Mouse (Mus musculus) left cerebral cortex, adult 8-10 months (tissue): ENCODE results near the gene Smad5. TPM values are rescaled to one million over a fixed set of nuclear protein-coding genes. Genes with fewer than 3 reads are reported as not detected.

Source experiments
- DNase-seq, 2 experiments: peaks; one replicate each; pipeline ENCODE4 v3.0.0; 2022; ENCODE audit warnings: low spot score in 2 of 2
- total RNA-seq, 4 experiments: library from RNA; stranded (reverse); gene quantifications; 2 replicates each; pipeline ENCODE4 v1.2.4; 2022

Smad5 gene
- total RNA-seq, 4 experiments from 2014 or later, result 23.7 to 25.7 (median 23.8) TPM

DNA sequence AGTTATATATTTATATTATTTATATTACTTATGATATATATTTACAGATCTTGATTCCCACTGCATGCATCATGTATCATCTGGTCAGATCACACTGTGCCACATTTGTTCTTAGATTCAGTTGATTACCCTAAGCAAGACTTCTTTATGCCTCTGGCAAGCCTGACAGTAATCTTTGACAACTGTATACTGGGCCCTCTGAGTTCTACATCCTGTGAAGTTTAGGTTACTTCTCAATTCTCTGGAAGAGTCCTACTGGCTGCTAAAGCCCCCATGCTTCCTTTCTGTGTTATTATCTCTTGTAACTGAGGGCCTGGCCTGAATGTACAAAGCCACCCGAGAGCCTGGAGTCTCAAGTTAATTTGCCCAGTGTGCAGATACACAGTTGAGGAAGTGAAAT is 1.8 kb upstream of the Smad5 start:
- DNase-seq, result no peak

GRCm38 (mm10) chr13:56701924-56702323 is 886 bp upstream of the Smad5 start:
- no peak for DNase-seq

DNA sequence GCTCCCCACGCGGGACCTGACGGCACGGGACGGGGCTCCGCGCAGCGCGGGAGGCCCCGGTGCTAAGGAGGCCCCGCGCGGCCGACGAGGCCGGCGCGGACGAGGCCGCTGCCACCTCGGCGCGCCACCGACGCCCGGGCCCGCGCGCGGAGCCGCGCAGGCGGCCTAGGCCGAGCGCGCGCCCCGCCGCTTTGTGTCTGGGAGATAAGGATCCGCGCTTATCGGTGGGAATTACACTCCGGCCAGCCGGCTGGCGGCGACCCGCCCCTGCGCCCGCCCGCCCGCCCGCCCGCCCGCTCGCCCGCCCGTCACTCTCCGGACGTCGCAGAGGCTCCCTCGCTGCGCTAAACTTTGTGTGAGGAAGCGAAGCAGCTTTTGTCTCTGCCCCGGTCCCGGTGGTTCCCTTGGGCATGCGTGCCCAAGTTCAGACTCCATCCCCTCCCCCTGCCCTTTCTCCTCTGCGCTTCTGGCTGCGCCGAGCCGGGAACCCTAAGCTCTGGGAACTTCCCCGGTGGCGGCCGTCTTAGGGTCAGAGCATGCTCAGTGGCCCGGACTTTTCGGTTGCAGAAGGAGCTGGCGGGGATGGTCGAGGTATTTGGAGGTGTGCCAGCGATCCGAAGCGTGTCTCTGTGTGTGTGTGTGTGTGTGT is 536 bp downstream of the Smad5 start:
- peak; percentile 21 to 45 for DNase-seq

DNA sequence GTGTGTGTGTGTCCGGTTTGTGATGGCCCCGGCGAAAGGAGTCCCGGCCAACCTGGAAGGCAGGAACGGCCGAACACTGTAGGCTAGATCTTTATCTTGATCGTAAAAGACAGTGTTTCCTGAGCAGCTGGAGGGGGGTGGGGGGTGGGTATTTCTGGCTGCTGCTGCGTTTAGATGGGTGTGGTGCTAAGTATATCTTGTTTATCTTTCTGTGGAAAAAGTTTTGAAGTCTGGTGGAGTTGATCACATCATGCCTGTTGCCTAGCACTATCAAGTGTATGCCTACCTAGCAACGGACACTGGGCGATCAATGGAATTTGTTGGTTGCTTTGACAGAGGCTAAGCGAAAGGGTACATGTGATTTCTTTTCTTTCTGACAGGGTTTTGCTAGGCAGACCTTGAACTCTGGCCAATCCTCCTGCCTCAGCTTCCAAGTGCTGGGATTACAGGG is 1.1 kb downstream of the Smad5 start:
- no peak for DNase-seq

- no peak for DNase-seq
Observed at GRCm38 (mm10) chr13:56704596-56704995, 1.8 kb downstream of the Smad5 start.

DNA sequence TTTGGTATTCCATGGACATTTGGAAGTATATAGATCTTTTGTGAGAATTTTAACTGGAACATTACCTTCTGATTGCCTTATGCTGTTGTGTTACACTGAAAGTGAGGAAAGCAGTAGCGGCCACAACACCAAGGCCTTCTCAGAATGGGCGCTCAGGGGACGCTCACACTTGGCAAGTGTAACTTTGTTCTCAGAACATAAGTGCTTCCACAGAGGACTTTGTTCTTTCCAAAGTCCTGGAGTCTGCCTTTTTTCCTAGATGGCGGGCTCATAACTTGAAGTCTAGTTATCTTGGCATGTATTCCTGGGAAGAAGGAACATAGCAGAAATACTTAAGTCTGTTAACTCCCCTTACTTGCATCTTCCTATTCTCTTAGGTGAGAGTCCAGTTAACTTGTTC is 4.3 kb downstream of the Smad5 start:
- no peak for DNase-seq

DNA sequence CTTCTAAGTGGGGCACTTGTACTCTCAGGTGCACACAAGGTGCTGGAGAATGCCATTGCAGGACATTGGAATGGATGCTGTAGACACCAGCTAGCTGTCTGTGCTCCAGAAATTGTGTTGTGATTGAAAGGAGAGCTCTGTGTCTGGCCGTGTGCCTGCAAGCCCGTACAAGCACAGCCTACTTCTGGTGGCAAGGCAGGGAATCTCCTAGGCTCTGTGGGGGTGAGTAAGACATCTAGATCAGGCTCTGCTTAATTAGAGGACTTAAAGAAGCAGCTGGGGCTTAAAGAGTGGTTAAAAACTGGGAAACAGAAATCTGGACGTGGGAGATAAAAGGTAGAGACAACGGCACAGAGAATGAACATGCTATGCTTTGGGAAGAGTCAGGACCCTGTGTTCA is 4.8 kb downstream of the Smad5 start:
- no peak for DNase-seq

DNA sequence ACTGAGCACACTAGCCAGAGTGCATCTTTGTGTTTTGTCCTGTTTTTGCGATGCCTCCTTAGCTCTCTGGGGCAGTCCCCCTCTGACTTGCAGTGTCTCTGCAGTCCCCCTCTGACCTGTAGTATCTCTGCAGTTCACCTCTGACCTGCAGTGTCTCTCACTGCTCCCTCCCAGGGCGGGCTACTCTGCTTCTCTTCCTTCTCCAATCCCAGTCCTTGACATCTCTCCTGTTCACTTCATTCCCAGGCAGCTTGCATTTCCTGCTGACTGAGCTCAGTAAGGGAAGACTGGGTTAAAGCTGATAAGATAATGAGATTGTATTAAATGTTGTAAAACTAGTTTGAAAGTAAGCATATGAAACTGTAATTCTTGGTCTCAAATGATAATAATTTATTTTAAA is 7.8 kb downstream of the Smad5 start:
- DNase-seq, result no peak

- no peak for DNase-seq
Observed at GRCm38 (mm10) chr13:56712221-56712620, 9.4 kb downstream of the Smad5 start.

GRCm38 (mm10) chr13:56726551-56726950 is 23.7 kb downstream of the Smad5 start:
- DNase-seq, result no peak

DNA sequence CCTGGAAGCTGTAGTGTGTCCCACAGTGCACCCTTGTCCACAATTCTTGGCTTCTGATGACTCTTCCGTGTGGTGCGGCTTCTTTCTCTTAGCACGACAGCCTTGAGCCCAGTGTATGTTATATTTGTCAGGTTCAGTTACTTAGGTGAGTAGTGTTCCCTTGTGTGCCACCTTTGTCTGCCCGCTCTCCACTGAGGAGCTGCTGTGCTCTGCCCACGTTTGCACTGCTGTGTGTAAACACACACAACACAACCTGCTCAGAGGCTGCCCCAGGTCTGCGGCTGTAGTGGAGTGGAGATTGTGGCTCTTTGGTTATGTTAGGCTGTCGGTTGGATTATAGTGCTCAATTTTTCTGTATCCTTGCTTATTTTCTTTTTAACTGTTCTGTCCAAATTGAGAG is 26.2 kb downstream of the Smad5 start:
- no peak for DNase-seq

- DNase-seq, result no peak
Observed at GRCm38 (mm10) chr13:56734617-56735016, 31.8 kb downstream of the Smad5 start.

GRCm38 (mm10) chr13:56735212-56735875 is 32.5 kb downstream of the Smad5 start:
- DNase-seq, result no peak

GRCm38 (mm10) chr13:56739556-56739955 is 36.7 kb downstream of the Smad5 start:
- DNase-seq, result no peak

- no peak for DNase-seq
Observed at GRCm38 (mm10) chr13:56740496-56740895, 37.7 kb downstream of the Smad5 start.

DNA sequence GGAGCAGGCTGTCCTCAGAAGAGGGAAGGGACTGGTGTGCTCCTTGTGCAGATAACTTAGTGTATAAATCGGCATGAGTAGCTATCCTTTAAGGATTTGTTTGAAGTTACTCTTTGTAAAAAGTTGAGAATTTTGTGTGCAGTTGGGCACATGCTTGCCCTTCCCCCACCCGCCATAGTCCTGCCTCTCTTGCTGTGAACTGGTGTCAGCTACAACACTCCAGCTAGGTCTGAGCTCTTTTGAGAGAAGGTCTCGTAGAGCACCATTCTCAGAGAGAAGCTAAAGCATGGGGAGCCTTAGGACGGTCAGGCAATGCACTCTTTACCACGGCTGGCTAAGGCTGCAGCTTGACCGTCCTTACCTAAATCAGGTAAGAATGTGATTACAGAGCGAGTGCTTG is 38.9 kb downstream of the Smad5 start:
- DNase-seq, result no peak

GRCm38 (mm10) chr13:56742325-56742901 is 39.6 kb downstream of the Smad5 start:
- no peak for DNase-seq

DNA sequence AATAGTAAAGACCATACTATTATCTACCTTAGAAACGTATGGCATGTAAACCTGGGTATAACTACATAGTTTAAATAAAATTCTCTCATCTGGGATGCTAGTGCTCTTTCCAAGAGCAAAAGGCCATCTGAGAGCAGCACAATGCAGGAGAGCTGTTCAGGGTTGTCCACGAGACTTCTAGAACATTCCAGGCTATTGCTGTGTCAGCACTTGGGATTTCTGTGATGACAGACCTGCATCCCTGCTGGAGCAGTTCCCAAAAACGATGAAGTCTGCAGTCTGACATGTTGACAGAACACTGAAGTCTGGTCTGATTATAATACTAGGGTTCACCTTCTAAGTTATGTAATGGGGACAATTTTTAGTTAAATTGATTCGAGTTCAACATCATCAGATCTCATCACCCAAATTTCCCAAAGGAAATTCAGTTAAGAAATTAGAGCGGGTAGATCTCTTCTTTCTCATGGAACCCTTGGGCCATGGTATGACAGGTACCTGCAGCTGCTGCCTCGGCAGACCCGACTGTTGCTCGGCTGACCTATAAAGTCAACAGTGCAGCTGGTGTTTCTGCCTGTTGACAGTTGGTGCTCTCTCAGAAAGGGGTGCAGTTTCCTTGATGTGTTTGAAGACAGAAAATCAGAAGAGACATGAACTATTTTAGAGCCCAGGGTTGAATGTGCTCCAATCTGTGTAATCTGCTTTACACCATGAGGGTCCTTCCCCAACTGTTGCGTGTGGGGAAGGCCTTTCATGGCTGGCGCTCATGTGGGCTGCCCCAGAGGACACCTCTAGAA is 44.1 kb downstream of the Smad5 start:
- DNase-seq, result no peak

DNA sequence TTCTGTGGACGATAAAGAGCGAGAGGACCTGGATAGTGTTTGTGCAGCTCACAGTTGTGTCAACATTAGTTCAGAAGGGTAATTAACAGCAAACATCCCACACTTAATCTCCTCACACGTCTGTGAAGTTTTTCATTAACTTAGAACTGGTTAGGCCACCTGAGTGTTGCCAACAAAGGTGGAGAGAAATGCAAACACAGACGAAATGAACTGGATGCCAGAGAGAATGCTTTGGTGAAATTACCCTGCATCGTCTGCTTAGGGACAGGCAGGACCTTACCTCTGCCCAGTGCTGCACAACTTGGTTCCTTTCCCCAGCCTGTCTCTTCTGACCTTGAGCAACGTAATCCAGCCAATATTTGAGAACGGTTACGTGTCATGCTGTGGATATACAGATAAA is 44.7 kb downstream of the Smad5 start:
- no peak for DNase-seq

DNA sequence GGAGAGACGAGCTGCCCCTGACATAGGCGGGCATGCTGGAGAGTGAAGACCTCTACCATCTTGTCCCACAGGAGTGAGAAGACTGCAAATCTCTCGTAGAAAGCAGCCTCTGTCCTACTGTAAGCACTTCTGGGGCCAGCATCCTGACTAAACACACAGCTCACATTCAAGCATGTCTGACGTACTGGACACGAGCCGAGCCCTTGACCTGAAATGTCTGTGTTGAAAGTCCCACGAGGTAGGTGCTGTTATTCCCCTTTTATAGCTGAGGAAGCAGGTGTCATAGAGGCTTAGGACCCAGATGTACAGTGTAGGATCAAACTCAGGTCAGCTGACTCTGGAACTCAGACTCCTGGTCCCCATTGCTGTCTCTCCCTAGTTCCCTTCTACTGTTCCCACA is 46.6 kb downstream of the Smad5 start:
- DNase-seq, result no peak

DNA sequence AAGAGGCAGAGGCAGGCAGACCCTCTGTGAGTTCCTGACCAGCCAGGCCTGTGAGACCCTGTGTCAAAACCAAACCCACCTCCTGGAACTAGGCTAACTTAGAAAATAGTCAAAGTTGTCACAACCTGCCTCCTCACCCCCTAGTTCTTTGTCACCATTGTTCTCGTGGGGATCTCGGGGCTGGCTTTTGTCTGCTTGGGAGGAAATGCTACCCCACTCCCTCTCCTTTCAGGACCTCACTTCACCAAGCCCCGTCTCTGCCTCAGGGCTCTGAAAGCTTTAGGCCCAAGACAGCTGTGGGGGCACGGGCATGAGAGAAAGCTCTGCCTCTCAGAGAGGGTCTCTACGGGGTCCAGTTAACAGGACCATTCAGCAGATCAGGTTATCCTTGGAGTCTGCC is 49.0 kb downstream of the Smad5 start:
- DNase-seq, result no peak
